Mouse (Mus musculus) retina, postnatal 7 days (tissue): Measurements from ENCODE around the gene Carmil2.

ENCODE experiments used
- DNase-seq: peaks from one replicate; pipeline ENCODE4 v3.0.0-alpha.2; 2012; ENCODE audit warnings: low read depth, low spot score

Gene Carmil2

GRCm38 (mm10) chr8:105722861-105723260 lies 36.8 kb downstream of the Carmil2 start:
- DNase-seq, result no peak

GRCm38 (mm10) chr8:105725726-105726125 lies 39.7 kb downstream of the Carmil2 start:
- no peak for DNase-seq

GRCm38 (mm10) chr8:105727397-105728124 lies 41.5 kb downstream of the Carmil2 start:
- no peak for DNase-seq

- DNase-seq, result no peak
Observed at GRCm38 (mm10) chr8:105732186-105732585, 46.1 kb downstream of the Carmil2 start.

DNA sequence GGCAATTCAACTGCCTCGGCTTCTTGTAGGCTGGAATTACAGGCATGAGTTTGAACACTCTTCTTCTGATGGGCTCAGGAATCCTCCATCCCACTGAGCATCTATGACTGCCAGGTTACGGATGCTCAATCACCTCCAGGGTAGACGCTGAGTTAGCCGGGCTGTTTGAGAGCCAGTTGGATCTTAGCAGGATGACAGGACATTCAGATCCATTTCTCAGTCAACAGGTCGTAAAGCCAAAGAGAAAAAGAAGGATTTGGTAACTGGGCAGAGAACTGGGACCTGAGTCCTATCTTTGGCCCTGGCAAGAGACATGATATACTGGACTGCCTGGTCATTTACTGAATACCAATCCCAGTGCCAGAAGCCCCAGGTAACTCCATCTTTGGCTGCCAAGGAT lies 53.1 kb downstream of the Carmil2 start:
- no peak for DNase-seq

DNA sequence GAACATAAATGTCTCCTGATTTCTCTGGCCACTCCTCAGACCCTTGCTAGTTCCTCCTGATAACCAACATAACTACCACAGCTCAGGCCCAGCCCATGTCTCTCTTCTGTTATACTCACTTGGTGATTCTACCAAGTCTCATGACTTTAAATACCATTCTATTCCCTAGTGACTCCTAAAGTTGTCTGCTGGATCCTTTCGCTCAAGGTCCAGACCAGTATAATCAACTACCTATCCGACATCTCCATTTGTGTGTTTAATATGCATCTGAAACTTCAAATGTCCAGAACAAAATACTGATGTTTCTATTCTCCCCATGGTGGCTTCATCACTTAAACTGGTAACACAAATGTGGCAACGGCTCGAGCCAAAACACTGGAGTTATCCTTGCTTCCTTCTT lies 57.2 kb downstream of the Carmil2 start:
- DNase-seq, result no peak
